Mouse (Mus musculus) effector memory CD4-positive, alpha-beta T cell, adult 5 months (primary cell): ENCODE measurements around the gene Olfr1233. TPM values are rescaled to one million over a fixed set of nuclear protein-coding genes. Genes with fewer than 3 reads are reported as not detected.

Experiments
- polyA plus RNA-seq: library from polyadenylated mRNA; unstranded; fragments of 100-300 nt; shearing (Covaris generic); gene quantifications from one replicate; pipeline ENCODE4 v1.2.1, GENCODE M21; 2017

Olfr1233 gene
- not detected for polyA plus RNA-seq

GRCm38 (mm10) chr2:89342298-89342697 lies at the start of gene Olfr1233:
Gene Olfr1233, minus strand, starts transcription at chr2:89342398.

GRCm38 (mm10) chr2:89364765-89365164 lies 22.6 kb upstream of the Olfr1233 start, which contains the start of gene Olfr1234:
Gene Olfr1234, minus strand, starts transcription at chr2:89364865.

GRCm38 (mm10) chr2:89329575-89329974 lies 12.6 kb downstream of the Olfr1233 start, which contains the start of gene Olfr1232:
Gene Olfr1232, minus strand, starts transcription at chr2:89329675.

GRCm38 (mm10) chr2:89306974-89307373 lies 35.2 kb downstream of the Olfr1233 start, which contains the start of gene Olfr1231:
Gene Olfr1231, minus strand, starts transcription at chr2:89307074.

GRCm38 (mm10) chr2:89297168-89297567 lies 45.0 kb downstream of the Olfr1233 start, which contains the start of gene Olfr1230:
Gene Olfr1230, minus strand, starts transcription at chr2:89297268.

GRCm38 (mm10) chr2:89287914-89288313 lies 54.3 kb downstream of the Olfr1233 start, which contains the start of gene Olfr1229:
Gene Olfr1229, minus strand, starts transcription at chr2:89288014.

Other genes with a start within 250 kb of the Olfr1233 start
- gene Olfr1220, start 235.6 kb downstream of the Olfr1233 start, polyA plus RNA-seq, result 0.09 TPM
- not detected for gene Olfr1221, start 225.1 kb downstream of the Olfr1233 start, polyA plus RNA-seq
- not detected for gene Olfr1222, start 209.3 kb downstream of the Olfr1233 start, polyA plus RNA-seq
- not detected for gene Olfr1223, start 190.8 kb downstream of the Olfr1233 start, polyA plus RNA-seq
- not detected for gene Olfr1224-ps1, start 178.3 kb downstream of the Olfr1233 start, polyA plus RNA-seq
- not detected for gene Olfr1225, start 167.7 kb downstream of the Olfr1233 start, polyA plus RNA-seq
- not detected for gene Olfr1226, start 142.3 kb downstream of the Olfr1233 start, polyA plus RNA-seq
- not detected for gene Olfr1228, start 88.3 kb downstream of the Olfr1233 start, polyA plus RNA-seq
- gene Olfr1229, start 54.4 kb downstream of the Olfr1233 start, polyA plus RNA-seq, result 0.11 TPM
- gene Olfr1230, start 45.1 kb downstream of the Olfr1233 start, polyA plus RNA-seq, result not detected
- not detected for gene Olfr1231, start 35.3 kb downstream of the Olfr1233 start, polyA plus RNA-seq
- gene Olfr1232, start 12.7 kb downstream of the Olfr1233 start, polyA plus RNA-seq, result not detected
- not detected for gene Olfr1234, start 22.5 kb upstream of the Olfr1233 start, polyA plus RNA-seq
- gene Olfr1238, start 67.3 kb upstream of the Olfr1233 start, polyA plus RNA-seq, result 0.07 TPM
- gene Olfr1239, start 78.0 kb upstream of the Olfr1233 start, polyA plus RNA-seq, result not detected
- gene Olfr1240, start 100.6 kb upstream of the Olfr1233 start, polyA plus RNA-seq, result not detected
- not detected for gene Olfr1241, start 144.7 kb upstream of the Olfr1233 start, polyA plus RNA-seq
- gene Olfr1242, start 155.9 kb upstream of the Olfr1233 start, polyA plus RNA-seq, result not detected
- gene Olfr1243, start 189.1 kb upstream of the Olfr1233 start, polyA plus RNA-seq, result not detected
- not detected for gene Olfr1245, start 236.0 kb upstream of the Olfr1233 start, polyA plus RNA-seq